Mouse (Mus musculus) lung, embryonic 16.5 days (tissue): Measurements from ENCODE around the gene Pex16. TPM values are rescaled to one million over a fixed set of nuclear protein-coding genes. Genes with fewer than 3 reads are reported as not detected.

Experiments used
- ATAC-seq: fragments of 200-750 bp; cut with Nextera tagmentation; 2 replicates; pipeline ENCODE4 v1.8.0; 2017; ENCODE audit warnings: low read depth, mild to moderate bottlenecking, moderate library complexity
- H3K27ac ChIP-seq: fragments of 300-500 bp; sonication (generic); 2 replicates; pipeline ENCODE4 v1.5.1; 2014; ENCODE audit warnings: mild to moderate bottlenecking, control low read depth, low read length
- H3K27me3 ChIP-seq: fragments of 300-500 bp; sonication (generic); 2 replicates; pipeline ENCODE4 v1.6.1; 2014; ENCODE audit warnings: low read depth, low read length, mixed read lengths; ENCODE audit not compliant: control insufficient read depth, insufficient read depth
- H3K36me3 ChIP-seq: fragments of 300-500 bp; sonication (generic); 2 replicates; pipeline ENCODE4 v1.6.1; 2014; ENCODE audit warnings: low read length; ENCODE audit not compliant: control insufficient read depth, insufficient read depth
- H3K4me1 ChIP-seq: fragments of 300-500 bp; sonication (generic); replicated peaks from 2 replicates; pipeline ENCODE4 v1.6.1; 2014; ENCODE audit warnings: low read length, mixed read lengths; ENCODE audit not compliant: control insufficient read depth, insufficient read depth
- H3K4me2 ChIP-seq: fragments of 300-500 bp; sonication (generic); 2 replicates; pipeline ENCODE4 v1.6.1; 2014; ENCODE audit warnings: low read depth, low read length, control low read depth
- H3K4me3 ChIP-seq: fragments of 300-500 bp; sonication (generic); 2 replicates; pipeline ENCODE4 v1.5.1; 2014; ENCODE audit warnings: mild to moderate bottlenecking, low read length, control low read depth
- H3K9ac ChIP-seq: fragments of 300-500 bp; sonication (generic); 2 replicates; pipeline ENCODE4 v1.6.1; 2014; ENCODE audit warnings: low read length, control low read depth
- H3K9me3 ChIP-seq: fragments of 300-500 bp; sonication (generic); 2 replicates; pipeline ENCODE4 v1.6.1; 2016; ENCODE audit warnings: low read length; ENCODE audit not compliant: control insufficient read depth
- WGBS: fragments of 180-500 bp; shearing (Covaris S2); extraction: QIAGEN DNeasy Blood & Tissue Kit; methylation state at CpG from one replicate; pipeline ENCODE4 v1.1.7; 2014; 5-methylcytosine and 5-hydroxymethylcytosine counted together
- polyA plus RNA-seq: library from polyadenylated mRNA; unstranded; fragments of >200 nt; fragmentation: Nextera tagmentation; extraction: Ambion mirVana; gene quantifications from 2 replicates; pipeline ENCODE4 v1.2.1, GENCODE M21; 2015

Pex16 gene
- polyA plus RNA-seq, 1 experiment from 2014 or later, result 22.0 TPM

DNA sequence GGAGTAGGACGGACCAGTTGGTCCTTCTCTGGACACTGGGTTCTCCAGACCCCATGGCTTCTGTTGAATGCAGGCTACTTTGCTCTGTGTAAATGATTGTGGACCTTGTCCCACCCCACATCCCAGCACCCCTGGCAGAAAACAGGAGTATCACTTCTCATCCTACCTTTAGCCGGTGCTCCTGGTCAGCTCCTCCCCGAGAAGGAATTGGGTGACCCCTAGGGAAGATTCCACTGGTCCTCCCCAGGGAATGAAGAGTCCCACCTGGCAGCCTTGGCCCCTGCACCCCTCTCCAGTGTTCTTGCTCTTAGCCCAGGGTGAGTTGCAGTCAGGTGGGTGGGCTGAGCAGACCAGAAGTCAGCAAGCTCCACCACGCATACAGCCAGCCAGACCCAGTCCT, 10.4 kb upstream of the Pex16 start:
- Histone ChIP-seq H3K9ac (no peak overlapping the region), H3K4me2 (no peak overlapping the region), H3K36me3 (peaks cover 10% of the 10 kb centered on the region), H3K4me3 (no peak overlapping the region), H3K4me1 (0 out of 2 replicates have a peak, but pooled peaks cover under 1% of the 10 kb centered on the region), H3K9me3 (no peaks in the 10 kb centered on the region), H3K27ac (no peak overlapping the region), H3K27me3 (peaks cover under 1% of the 10 kb centered on the region; the same call in 1 of the 2 replicates)
- 83% methylated on average over 4 of the region's 4 CpGs for WGBS
- no peak for ATAC-seq

DNA sequence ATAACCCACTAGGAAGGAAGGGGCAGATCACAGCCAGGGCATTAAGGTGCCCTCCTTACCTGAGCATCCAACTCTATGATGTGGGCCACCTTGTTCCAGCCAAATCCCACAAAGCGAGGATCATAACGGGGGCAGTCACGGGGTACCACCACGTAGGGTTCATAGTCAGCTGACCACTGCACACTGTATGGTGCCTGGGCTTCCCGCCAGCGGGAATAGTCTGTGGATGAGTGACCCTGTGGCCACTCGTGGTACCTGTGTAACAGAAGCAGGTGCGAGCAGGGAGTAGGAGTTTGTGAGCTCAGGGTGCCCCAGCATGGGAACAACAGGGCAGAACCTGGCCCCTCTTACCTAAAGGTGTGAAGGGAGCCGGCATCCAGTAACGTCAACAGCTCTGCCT, 8.9 kb upstream of the Pex16 start:
- H3K36me3 ChIP-seq, result peaks cover 3% of the 10 kb centered on the region
- peaks cover 12% of the 10 kb centered on the region for H3K27me3 ChIP-seq
- no peak overlapping the region for H3K27ac ChIP-seq
- no peak overlapping the region for H3K4me3 ChIP-seq
- H3K9ac ChIP-seq, result no peak overlapping the region
- no peak overlapping the region for H3K4me2 ChIP-seq
- 88% methylated on average over 10 of the region's 10 CpGs for WGBS
- peaks cover 7% of the 10 kb centered on the region; the same call in 1 of the 2 replicates for H3K4me1 ChIP-seq
- no peaks in the 10 kb centered on the region for H3K9me3 ChIP-seq
- no peak for ATAC-seq

DNA sequence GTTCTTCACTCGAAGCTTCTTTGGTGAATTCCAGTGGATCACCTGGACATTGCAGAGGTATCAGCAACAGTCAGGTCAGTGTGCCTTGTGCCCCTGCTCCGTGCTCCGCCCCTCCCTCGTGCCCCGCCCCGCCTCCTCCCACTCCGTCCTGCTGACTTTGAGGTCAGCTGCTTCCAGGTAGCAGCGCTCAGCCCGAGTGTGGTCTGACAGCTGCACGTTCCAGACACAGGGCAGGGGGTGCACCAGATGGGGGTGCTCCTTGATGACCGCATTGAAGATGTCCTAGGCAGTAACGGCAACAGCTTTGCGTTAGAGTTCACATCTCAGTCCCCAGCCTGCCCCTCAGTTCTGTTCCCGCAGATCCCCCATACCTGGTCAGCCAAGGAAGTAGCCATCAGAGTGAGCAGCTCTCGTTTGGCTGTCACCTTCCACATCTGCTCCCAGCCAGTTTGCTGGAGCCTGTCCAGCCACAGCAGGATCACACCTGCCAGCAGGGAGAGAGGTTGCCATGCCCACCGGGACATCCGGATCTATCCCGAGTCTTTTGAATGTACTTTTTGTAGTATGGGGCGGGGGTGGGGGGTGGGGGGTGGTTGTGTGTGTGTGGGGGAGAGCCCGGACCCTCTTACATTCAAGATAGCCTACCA, 7.0 kb upstream of the Pex16 start:
- Histone ChIP-seq H3K4me1 (peaks cover 11% of the 10 kb centered on the region), H3K4me2 (no peak overlapping the region), H3K27ac (no peak overlapping the region), H3K9ac (no peak overlapping the region), H3K9me3 (no peaks in the 10 kb centered on the region), H3K27me3 (peaks cover 23% of the 10 kb centered on the region), H3K4me3 (no peak overlapping the region), H3K36me3 (peaks cover 3% of the 10 kb centered on the region)
- WGBS, result 23% methylated on average over 20 of the region's 20 CpGs
- no peak for ATAC-seq

DNA sequence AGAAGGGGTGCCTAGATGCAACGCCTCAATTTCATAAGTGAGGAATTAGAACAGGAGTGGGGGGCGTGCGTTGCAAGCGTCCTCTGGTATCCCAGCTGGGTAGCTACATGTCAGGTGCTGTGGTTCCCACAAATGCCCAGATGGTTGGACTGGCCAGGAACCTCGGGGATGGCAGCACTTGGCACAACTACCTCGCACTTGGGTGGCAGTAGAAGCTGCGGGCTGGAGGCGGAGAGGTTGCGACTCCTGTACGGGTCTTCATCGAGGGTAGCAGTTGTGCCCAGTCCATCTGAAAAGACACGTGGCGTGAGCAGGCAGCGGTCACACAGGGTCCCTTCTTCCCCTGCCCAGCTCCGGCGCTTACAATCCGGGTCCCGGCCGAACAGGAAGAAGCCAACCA, 4.1 kb upstream of the Pex16 start:
- H3K27me3 ChIP-seq, result peaks cover 23% of the 10 kb centered on the region
- no peak for ATAC-seq
- H3K4me3 ChIP-seq, result peak overlapping the region; percentile 45
- no peaks in the 10 kb centered on the region for H3K9me3 ChIP-seq
- H3K9ac ChIP-seq, result peak overlapping the region; percentile 60
- H3K36me3 ChIP-seq, result no peaks in the 10 kb centered on the region
- WGBS, result 8% methylated on average over 19 of the region's 19 CpGs
- H3K27ac ChIP-seq, result peak overlapping the region; percentile 61; the same call in 1 of the 2 replicates
- peaks cover 21% of the 10 kb centered on the region for H3K4me1 ChIP-seq
- peak overlapping the region; percentile 56 for H3K4me2 ChIP-seq

DNA sequence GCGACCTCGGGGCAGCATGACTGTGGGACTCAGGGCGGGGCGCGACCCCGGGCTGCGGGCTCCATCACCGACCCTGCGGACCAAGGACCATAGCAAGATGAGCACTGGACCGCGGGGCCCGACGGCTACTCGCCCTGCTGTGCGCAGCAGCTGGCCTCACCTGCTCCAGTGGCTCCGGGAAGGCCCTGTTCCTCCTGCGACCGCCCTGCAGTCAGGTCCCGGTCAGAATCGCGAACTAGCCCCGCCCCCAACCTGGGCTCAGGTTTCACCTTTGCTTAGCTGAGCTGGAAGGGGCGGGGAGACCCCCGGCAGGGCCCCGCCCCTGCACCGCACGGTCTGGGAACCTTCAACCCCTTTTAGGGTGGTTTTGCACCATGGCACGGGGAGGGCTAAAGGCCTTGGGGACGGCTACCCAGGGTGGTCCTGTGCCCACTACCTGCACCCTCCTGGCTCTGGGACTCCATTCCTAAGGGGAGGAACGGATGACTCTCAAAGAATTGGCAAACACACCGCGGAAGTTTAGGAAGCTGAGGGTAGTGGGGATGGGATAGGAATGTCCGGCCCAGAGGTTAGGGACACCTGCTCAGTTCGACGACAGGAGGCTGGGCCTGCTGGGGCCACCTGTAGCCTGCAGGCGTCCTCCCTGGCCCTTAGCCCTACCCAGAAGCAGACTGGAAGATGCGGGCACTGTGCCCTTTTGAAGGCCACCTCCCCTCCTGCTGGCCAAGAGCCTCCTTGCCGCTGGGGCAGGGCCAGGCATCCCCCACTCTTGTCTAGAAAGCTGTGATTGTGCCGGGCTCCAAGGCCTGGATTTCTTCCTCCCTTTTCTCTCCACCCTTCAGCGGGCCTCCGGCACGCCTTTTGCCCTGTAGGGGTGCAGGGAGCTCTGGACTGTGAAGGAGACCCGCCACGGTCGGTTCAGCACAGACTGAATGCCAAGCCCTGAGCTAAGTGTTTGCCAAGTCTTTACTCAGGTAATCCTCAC, 3.4 kb upstream of the Pex16 start:
- peak overlapping the region; percentile 60 for H3K9ac ChIP-seq
- H3K4me2 ChIP-seq, result peak overlapping the region; percentile 56
- H3K4me3 ChIP-seq, result peak overlapping the region; percentile 45
- WGBS, result 3% methylated on average over 41 of the region's 45 CpGs
- no peaks in the 10 kb centered on the region for H3K9me3 ChIP-seq
- H3K36me3 ChIP-seq, result no peaks in the 10 kb centered on the region
- peak overlapping the region; percentile 97 for H3K27ac ChIP-seq
- ATAC-seq, result peak; percentile 36
- H3K27me3 ChIP-seq, result peaks cover 23% of the 10 kb centered on the region
- peaks cover 26% of the 10 kb centered on the region for H3K4me1 ChIP-seq

DNA sequence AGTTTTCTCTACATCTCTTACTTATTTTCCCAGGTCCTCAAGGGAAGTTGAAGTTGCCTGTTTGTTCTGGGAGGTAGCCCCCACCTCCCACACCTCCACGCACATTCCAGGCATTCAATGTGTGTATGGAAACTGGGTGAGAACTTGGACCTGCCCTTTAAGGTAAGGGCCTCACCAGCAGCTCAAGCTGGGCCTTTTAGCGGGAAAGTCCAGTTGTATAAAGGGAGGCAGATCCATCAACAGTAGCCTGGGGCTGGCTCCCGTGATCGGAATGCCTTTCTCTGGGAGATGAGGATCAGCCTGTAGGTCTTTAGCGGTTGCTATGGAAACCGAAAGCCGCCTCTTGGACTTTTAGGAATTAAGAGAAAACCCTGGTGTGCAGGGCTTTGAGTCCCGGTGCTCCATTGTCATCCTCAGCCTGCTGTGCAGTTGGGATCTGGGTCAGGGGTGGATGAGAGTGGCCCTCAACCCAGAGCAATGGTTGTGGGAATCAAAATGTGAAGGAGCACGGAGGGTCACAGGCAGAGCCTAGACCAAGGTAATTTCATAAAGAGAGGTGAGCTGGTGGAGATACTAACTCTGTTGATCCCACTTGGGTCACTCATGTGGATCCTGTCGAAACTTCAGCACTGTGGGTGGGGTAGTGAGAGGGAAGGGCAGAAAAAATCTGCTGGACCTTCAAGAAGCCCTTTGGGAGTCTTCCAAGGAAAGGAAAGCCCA, 2.3 kb upstream of the Pex16 start:
- Histone ChIP-seq H3K4me3 (peak overlapping the region; percentile 45; the same call in 1 of the 2 replicates), H3K9me3 (no peaks in the 10 kb centered on the region), H3K36me3 (no peaks in the 10 kb centered on the region), H3K27me3 (peaks cover 23% of the 10 kb centered on the region), H3K4me1 (peaks cover 27% of the 10 kb centered on the region), H3K9ac (peak overlapping the region; percentile 41; the same call in 1 of the 2 replicates), H3K4me2 (peak overlapping the region; percentile 56), H3K27ac (peak overlapping the region; percentile 97)
- 27% methylated on average over 10 of the region's 10 CpGs for WGBS
- ATAC-seq, result 0 out of 2 replicates have a peak, but pooled peaks have one; percentile 2

DNA sequence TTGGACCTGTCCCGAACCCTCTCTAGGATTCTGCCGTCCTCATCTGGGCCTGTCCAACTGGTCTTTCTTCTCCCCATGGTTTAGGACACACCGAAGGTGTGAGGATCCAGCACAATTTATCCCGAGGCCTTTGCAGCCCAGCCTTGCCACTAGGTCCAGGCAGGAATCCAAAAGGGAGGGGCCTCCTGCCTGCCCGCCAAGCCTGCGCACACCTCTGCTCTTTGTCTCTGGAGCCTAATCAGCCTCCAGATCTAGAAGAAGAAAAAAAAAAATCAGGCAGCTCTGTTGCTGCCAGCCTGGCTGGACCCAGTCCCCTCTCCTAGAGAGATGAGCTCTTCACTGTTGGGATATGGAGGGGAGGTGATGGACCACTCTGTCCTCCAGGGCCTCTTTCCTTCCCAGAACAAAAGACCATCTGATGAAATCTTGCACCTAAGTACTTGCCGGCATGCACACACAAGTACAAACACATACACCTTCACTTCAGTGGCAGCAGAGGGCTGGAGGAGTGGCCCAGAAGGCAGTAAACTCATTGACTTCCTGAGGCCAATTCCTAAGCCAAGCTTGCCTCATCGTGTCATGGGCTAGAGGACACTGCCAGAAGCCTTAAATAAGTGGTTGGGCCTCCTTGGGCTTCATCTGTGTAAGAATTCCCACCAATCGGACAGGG, 1.6 kb upstream of the Pex16 start:
- Histone ChIP-seq H3K4me1 (peaks cover 27% of the 10 kb centered on the region), H3K27me3 (peaks cover 23% of the 10 kb centered on the region), H3K9me3 (no peaks in the 10 kb centered on the region), H3K4me3 (no peak overlapping the region; the same call in 1 of the 2 replicates), H3K36me3 (peaks cover 2% of the 10 kb centered on the region; the same call in 1 of the 2 replicates), H3K4me2 (peak overlapping the region; percentile 56), H3K9ac (peak overlapping the region; percentile 41), H3K27ac (peak overlapping the region; percentile 97)
- 42% methylated on average over 9 of the region's 9 CpGs for WGBS
- peak; percentile 5; the same call in 1 of the 2 replicates for ATAC-seq

DNA sequence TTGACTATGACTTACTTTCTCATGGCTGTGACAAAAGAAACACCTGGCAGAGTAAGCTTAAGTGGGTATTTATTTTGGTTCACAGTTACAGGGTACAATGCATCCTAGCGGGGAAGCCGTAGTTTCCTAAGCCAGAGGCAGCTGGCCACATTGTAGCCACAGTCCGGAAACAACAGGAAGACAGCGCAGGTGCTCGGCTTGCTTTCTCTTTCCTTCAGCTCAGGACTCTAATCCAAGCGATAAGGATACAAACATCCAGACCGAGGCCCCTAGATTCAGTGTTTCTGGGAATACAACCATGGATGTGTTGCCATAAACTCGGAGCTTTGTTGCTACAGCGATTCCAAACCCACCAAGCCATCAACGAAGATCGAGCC, 1.1 kb upstream of the Pex16 start:
- Histone ChIP-seq H3K4me1 (peaks cover 27% of the 10 kb centered on the region), H3K4me3 (no peak overlapping the region), H3K36me3 (peaks cover 6% of the 10 kb centered on the region), H3K27ac (peak overlapping the region; percentile 97), H3K4me2 (no peak overlapping the region; the same call in 1 of the 2 replicates), H3K9me3 (no peaks in the 10 kb centered on the region), H3K27me3 (peaks cover 23% of the 10 kb centered on the region), H3K9ac (peak overlapping the region; percentile 30)
- no peak for ATAC-seq
- WGBS, result 68% methylated on average over 11 of the region's 11 CpGs
